Mouse (Mus musculus) ES-Bruce4 (cell line): Measurements from ENCODE around the gene Hmx1.

Experiments
- EP300 ChIP-seq: IDR thresholded peaks from 2 replicates; pipeline ENCODE4 v1.6.1; 2011; ENCODE audit warnings: low read depth, low read length; ENCODE audit not compliant: insufficient read depth
- POLR2A ChIP-seq: IDR thresholded peaks from one replicate; pipeline ENCODE4 v1.8.1; 2011; ENCODE audit warnings: low read length; ENCODE audit not compliant: insufficient read depth

GRCm38 (mm10) chr5:35366241-35367032, 22.5 kb upstream of the Hmx1 start:
- no peak for TF ChIP-seq EP300
- TF ChIP-seq POLR2A = no peak
